Mouse (Mus musculus) telencephalon, adult 2 months (tissue): Measurements from ENCODE around the gene Ccdc87.
"Not testable (repeated sequence)": the region's sequence is repeated elsewhere in the genome, so short reads cannot be mapped to it uniquely, and the experiment has no call there.

Experiments
- DNase-seq: peaks from one replicate; pipeline ENCODE4 v3.0.0-alpha.2; 2011; ENCODE audit warnings: low read depth, low spot score

Ccdc87 gene

GRCm38 (mm10) chr19:4839149-4839548 is at the start of gene Ccdc87, which contains the start of gene Ccs:
Gene Ccdc87, plus strand, starts transcription at chr19:4839366.
Gene Ccs, minus strand, starts transcription at chr19:4839332.
- peak; percentile 94 for DNase-seq

GRCm38 (mm10) chr19:4793281-4793830 is 45.8 kb upstream of the Ccdc87 start:
- DNase-seq: no peak

- DNase-seq: peak; percentile 99
Measured at GRCm38 (mm10) chr19:4793831-4794422, 45.2 kb upstream of the Ccdc87 start, which contains the start of gene Rbm4. Gene Rbm4, minus strand, starts transcription at chr19:4793901.

GRCm38 (mm10) chr19:4795929-4796328 is 43.2 kb upstream of the Ccdc87 start:
- no peak for DNase-seq

- peak; percentile 51 for DNase-seq
Measured at GRCm38 (mm10) chr19:4797846-4798245, 41.3 kb upstream of the Ccdc87 start.

- DNase-seq: no peak
Measured at GRCm38 (mm10) chr19:4799083-4799482, 40.1 kb upstream of the Ccdc87 start.

- no peak for DNase-seq
Measured at GRCm38 (mm10) chr19:4802691-4803091, 36.5 kb upstream of the Ccdc87 start.

- no peak for DNase-seq
Measured at GRCm38 (mm10) chr19:4803283-4803682, 35.9 kb upstream of the Ccdc87 start.

- no peak for DNase-seq
Measured at GRCm38 (mm10) chr19:4810309-4810708, 28.9 kb upstream of the Ccdc87 start.

GRCm38 (mm10) chr19:4810746-4811062 is 28.5 kb upstream of the Ccdc87 start:
- no peak for DNase-seq

- DNase-seq: peak; percentile 98
Measured at GRCm38 (mm10) chr19:4811063-4811908, 27.9 kb upstream of the Ccdc87 start, which contains the start of the genes Gm21992 and Rbm14. Gene Gm21992, minus strand, starts transcription at chr19:4811612. Gene Rbm14, minus strand, starts transcription at chr19:4811634.

- DNase-seq: no peak
Measured at GRCm38 (mm10) chr19:4811909-4812242, 27.3 kb upstream of the Ccdc87 start.

GRCm38 (mm10) chr19:4812334-4812949 is 26.7 kb upstream of the Ccdc87 start:
- DNase-seq: not testable (repeated sequence)

- no peak for DNase-seq
Measured at GRCm38 (mm10) chr19:4813015-4813414, 26.2 kb upstream of the Ccdc87 start.

- no peak for DNase-seq
Measured at GRCm38 (mm10) chr19:4817182-4817835, 21.9 kb upstream of the Ccdc87 start.

GRCm38 (mm10) chr19:4820678-4821303 is 18.4 kb upstream of the Ccdc87 start:
- no peak for DNase-seq

- no peak for DNase-seq
Measured at GRCm38 (mm10) chr19:4828444-4829114, 10.6 kb upstream of the Ccdc87 start.

GRCm38 (mm10) chr19:4829156-4829555 is 10.0 kb upstream of the Ccdc87 start:
- DNase-seq: no peak

- DNase-seq: no peak
Measured at GRCm38 (mm10) chr19:4833977-4834376, 5.2 kb upstream of the Ccdc87 start.

- DNase-seq: no peak
Measured at GRCm38 (mm10) chr19:4836096-4836495, 3.1 kb upstream of the Ccdc87 start.

- no peak for DNase-seq
Measured at GRCm38 (mm10) chr19:4837049-4837448, 2.1 kb upstream of the Ccdc87 start.
